Mouse (Mus musculus) hindbrain, postnatal 0 days (tissue): ENCODE results near the gene Rcc1l. TPM values are rescaled to one million over a fixed set of nuclear protein-coding genes. Genes with fewer than 3 reads are reported as not detected.

ENCODE experiments used
- ATAC-seq: fragments of 200-750 bp; cut with Nextera tagmentation; 2 replicates; pipeline ENCODE4 v1.8.0; 2017; ENCODE audit warnings: mild to moderate bottlenecking, moderate TSS enrichment, moderate library complexity
- DNase-seq: peaks from one replicate; pipeline ENCODE4 v3.0.0-alpha.2; 2015; ENCODE audit warnings: low spot score
- H3K27ac ChIP-seq: fragments of 300-500 bp; sonication (generic); 2 replicates; pipeline ENCODE4 v1.5.1; 2014; ENCODE audit warnings: mild to moderate bottlenecking
- H3K27me3 ChIP-seq: fragments of 300-500 bp; sonication (generic); 2 replicates; pipeline ENCODE4 v1.6.1; 2014; ENCODE audit warnings: low read length, mixed read lengths; ENCODE audit not compliant: insufficient read depth
- H3K36me3 ChIP-seq: fragments of 300-500 bp; sonication (generic); 2 replicates; pipeline ENCODE4 v1.6.1; 2014; ENCODE audit warnings: low read length, mixed read lengths; ENCODE audit not compliant: insufficient read depth
- H3K4me1 ChIP-seq: fragments of 300-500 bp; sonication (generic); 2 replicates; pipeline ENCODE4 v1.6.1; 2014; ENCODE audit warnings: antibody characterized with exemption, low read length, mixed read lengths; ENCODE audit not compliant: insufficient read depth
- H3K4me2 ChIP-seq: fragments of 300-500 bp; sonication (generic); 2 replicates; pipeline ENCODE4 v1.6.1; 2014; ENCODE audit warnings: low read depth, mild to moderate bottlenecking, low read length, moderate library complexity, mixed read lengths
- H3K4me3 ChIP-seq: fragments of 300-500 bp; sonication (generic); 2 replicates; pipeline ENCODE4 v1.5.1; 2014; ENCODE audit warnings: low read length
- H3K9ac ChIP-seq: fragments of 300-500 bp; sonication (generic); replicated peaks from 2 replicates; pipeline ENCODE4 v1.6.1; 2014; ENCODE audit warnings: mild to moderate bottlenecking, low read length, moderate library complexity, mixed read lengths
- H3K9me3 ChIP-seq: fragments of 300-500 bp; sonication (generic); 2 replicates; pipeline ENCODE4 v1.6.1; 2016; ENCODE audit warnings: low read length, mixed read lengths
- CTCF ChIP-seq: IDR thresholded peaks from 2 replicates; pipeline ENCODE4 v1.5.1; 2016; ENCODE audit warnings: antibody characterized with exemption, control low read depth, low read depth
- WGBS: fragments of 180-500 bp; shearing (Covaris S2); extraction: QIAGEN DNeasy Blood & Tissue Kit; methylation state at CpG from one replicate; pipeline ENCODE4 v1.1.7; 2014; 5-methylcytosine and 5-hydroxymethylcytosine counted together
- polyA plus RNA-seq: library from polyadenylated mRNA; unstranded; fragments of >200 nt; fragmentation: Nextera tagmentation; extraction: Ambion mirVana; gene quantifications from 2 replicates; pipeline ENCODE4 v1.2.1, GENCODE M21; 2015
- total RNA-seq: library from RNA; depleted of rRNA; stranded (reverse); fragments of >200 nt; gene quantifications from 2 replicates; pipeline ENCODE4 v1.2.3, GENCODE M21; 2014

Gene Rcc1l
- total and polyA plus RNA-seq, 2 experiments from 2014 or later, result 20.6 to 21.7 TPM

- Histone ChIP-seq H3K4me3 (no peak overlapping the region), H3K27me3 (no peaks in the 10 kb centered on the region), H3K36me3 (peaks cover 51% of the 10 kb centered on the region), H3K4me1 (no peaks in the 10 kb centered on the region), H3K9me3 (no peaks in the 10 kb centered on the region), H3K9ac (no peak overlapping the region), H3K4me2 (no peak overlapping the region), H3K27ac (no peak overlapping the region)
- DNase-seq (no peak), ATAC-seq (0 out of 2 replicates have a peak, but pooled peaks have one; percentile 25)
- no peak for TF ChIP-seq CTCF
- 79% methylated on average over 5 of the region's 5 CpGs for WGBS
These were observed 38.6 kb downstream of the Rcc1l start for GRCm38 (mm10) chr5:134137933-134138332.

GRCm38 (mm10) chr5:134136022-134136421 is 40.6 kb downstream of the Rcc1l start:
- Histone ChIP-seq H3K9me3 (no peaks in the 10 kb centered on the region), H3K36me3 (peaks cover 45% of the 10 kb centered on the region), H3K9ac (no peak overlapping the region), H3K4me2 (no peak overlapping the region), H3K4me1 (no peaks in the 10 kb centered on the region), H3K27ac (no peak overlapping the region), H3K4me3 (no peak overlapping the region), H3K27me3 (no peaks in the 10 kb centered on the region)
- no peak for DNase-seq
- ATAC-seq, result no peak
- TF ChIP-seq CTCF, result no peak
- 95% methylated on average over 12 of the region's 12 CpGs for WGBS

- ATAC-seq, result peak; percentile 59
These were observed 45.0 kb downstream of the Rcc1l start for GRCm38 (mm10) chr5:134131586-134131985.

GRCm38 (mm10) chr5:134126232-134126631 is 50.3 kb downstream of the Rcc1l start:
- Histone ChIP-seq H3K9me3 (no peaks in the 10 kb centered on the region), H3K4me3 (no peak overlapping the region), H3K27ac (no peak overlapping the region), H3K9ac (no peak overlapping the region), H3K4me2 (no peak overlapping the region), H3K27me3 (no peaks in the 10 kb centered on the region), H3K4me1 (no peaks in the 10 kb centered on the region), H3K36me3 (peaks cover 11% of the 10 kb centered on the region; the same call in 1 of the 2 replicates)
- WGBS, result 90% methylated on average over 2 of the region's 2 CpGs
- no peak for ATAC-seq
- TF ChIP-seq CTCF, result no peak
- DNase-seq, result no peak

More at GRCm38 (mm10) chr5:134131586-134131985, 45.0 kb downstream of the Rcc1l start:
- H3K9ac ChIP-seq, result no peak overlapping the region
- no peaks in the 10 kb centered on the region for H3K9me3 ChIP-seq
- no peak overlapping the region for H3K4me3 ChIP-seq
- WGBS, result 17% methylated on average over 4 of the region's 4 CpGs
- H3K4me1 ChIP-seq, result no peaks in the 10 kb centered on the region
- peak; percentile 80 for DNase-seq
- no peak for TF ChIP-seq CTCF
- H3K4me2 ChIP-seq, result no peak overlapping the region
- peak overlapping the region; percentile 41; the same call in 1 of the 2 replicates for H3K27ac ChIP-seq
- H3K27me3 ChIP-seq, result no peaks in the 10 kb centered on the region
- peaks cover 34% of the 10 kb centered on the region; the same call in 1 of the 2 replicates for H3K36me3 ChIP-seq

- Histone ChIP-seq H3K27me3 (no peaks in the 10 kb centered on the region), H3K4me2 (no peak overlapping the region), H3K9ac (no peak overlapping the region), H3K9me3 (no peaks in the 10 kb centered on the region), H3K36me3 (peaks cover 11% of the 10 kb centered on the region; the same call in 1 of the 2 replicates), H3K4me3 (no peak overlapping the region), H3K27ac (no peak overlapping the region), H3K4me1 (peaks cover 3% of the 10 kb centered on the region; the same call in 1 of the 2 replicates)
- DNase-seq (no peak), ATAC-seq (no peak)
- 76% methylated on average over 6 of the region's 6 CpGs for WGBS
- no peak for TF ChIP-seq CTCF
These were observed 52.7 kb downstream of the Rcc1l start for GRCm38 (mm10) chr5:134123846-134124245.

GRCm38 (mm10) chr5:134121893-134122259 is 54.7 kb downstream of the Rcc1l start:
- peaks cover 1% of the 10 kb centered on the region; the same call in 1 of the 2 replicates for H3K36me3 ChIP-seq
- no peak overlapping the region for H3K9ac ChIP-seq
- peaks cover 3% of the 10 kb centered on the region; the same call in 1 of the 2 replicates for H3K4me1 ChIP-seq
- ATAC-seq, result no peak
- 71% methylated on average over 4 of the region's 4 CpGs for WGBS
- DNase-seq, result no peak
- H3K27ac ChIP-seq, result no peak overlapping the region
- no peak overlapping the region for H3K4me3 ChIP-seq
- no peak overlapping the region for H3K4me2 ChIP-seq
- no peak for TF ChIP-seq CTCF
- H3K9me3 ChIP-seq, result no peaks in the 10 kb centered on the region
- no peaks in the 10 kb centered on the region for H3K27me3 ChIP-seq

- no peak overlapping the region for H3K4me2 ChIP-seq
- H3K4me1 ChIP-seq, result peaks cover 3% of the 10 kb centered on the region; the same call in 1 of the 2 replicates
- no peaks in the 10 kb centered on the region for H3K9me3 ChIP-seq
- 45% methylated on average over 8 of the region's 9 CpGs for WGBS
- H3K27me3 ChIP-seq, result no peaks in the 10 kb centered on the region
- ATAC-seq (no peak), DNase-seq (peak; percentile 34)
- H3K36me3 ChIP-seq, result no peaks in the 10 kb centered on the region
- no peak overlapping the region for H3K4me3 ChIP-seq
- H3K9ac ChIP-seq, result no peak overlapping the region
- no peak for TF ChIP-seq CTCF
- no peak overlapping the region for H3K27ac ChIP-seq
These were observed 55.3 kb downstream of the Rcc1l start for GRCm38 (mm10) chr5:134121138-134121892.
